Mouse (Mus musculus): ENCODE measurements around the gene Mrpl33.
"Not testable (repeated sequence)": the region's sequence is repeated elsewhere in the genome, so short reads cannot be mapped to it uniquely, and the experiment has no call there.

The Mrpl33 gene

GRCm38 (mm10) chr5:31596481-31597429 is at the start of gene Mrpl33:
TSS of gene Mrpl33 (plus strand) at chr5:31596935.
- no peak for DNase-seq (ENCODE audit: low read depth, low spot score)

- DNase-seq (ENCODE audit: low read depth, low spot score): no peak
Observed at GRCm38 (mm10) chr5:31559401-31559800, 37.3 kb upstream of the Mrpl33 start.

- DNase-seq (ENCODE audit: low read depth, low spot score): no peak
Observed at GRCm38 (mm10) chr5:31560352-31560751, 36.4 kb upstream of the Mrpl33 start.

- no peak for DNase-seq (ENCODE audit: low read depth, low spot score)
Observed at GRCm38 (mm10) chr5:31562036-31562666, 34.6 kb upstream of the Mrpl33 start.

GRCm38 (mm10) chr5:31563496-31563895 is 33.2 kb upstream of the Mrpl33 start:
- DNase-seq (ENCODE audit: low read depth, low spot score): peak; percentile 53

- no peak for DNase-seq (ENCODE audit: low read depth, low spot score)
Observed at GRCm38 (mm10) chr5:31563905-31564304, 32.8 kb upstream of the Mrpl33 start.

GRCm38 (mm10) chr5:31564976-31565375 is 31.8 kb upstream of the Mrpl33 start:
- no peak for DNase-seq (ENCODE audit: low read depth, low spot score)

GRCm38 (mm10) chr5:31566026-31566425 is 30.7 kb upstream of the Mrpl33 start:
- no peak for DNase-seq (ENCODE audit: low read depth, low spot score)

GRCm38 (mm10) chr5:31566457-31566856 is 30.3 kb upstream of the Mrpl33 start:
- no peak for DNase-seq (ENCODE audit: low read depth, low spot score)

GRCm38 (mm10) chr5:31567951-31568657 is 28.6 kb upstream of the Mrpl33 start:
- no peak for DNase-seq (ENCODE audit: low read depth, low spot score)

- peak; percentile 34 for DNase-seq (ENCODE audit: low read depth, low spot score)
Observed at GRCm38 (mm10) chr5:31571023-31571608, 25.6 kb upstream of the Mrpl33 start.

- no peak for DNase-seq (ENCODE audit: low read depth, low spot score)
Observed at GRCm38 (mm10) chr5:31573722-31574121, 23.0 kb upstream of the Mrpl33 start.

GRCm38 (mm10) chr5:31576539-31576975 is 20.2 kb upstream of the Mrpl33 start:
- no peak for DNase-seq (ENCODE audit: low read depth, low spot score)

GRCm38 (mm10) chr5:31581263-31581662 is 15.5 kb upstream of the Mrpl33 start:
- DNase-seq (ENCODE audit: low read depth, low spot score): no peak

GRCm38 (mm10) chr5:31581932-31582331 is 14.8 kb upstream of the Mrpl33 start:
- no peak for DNase-seq (ENCODE audit: low read depth, low spot score)

GRCm38 (mm10) chr5:31583261-31583660 is 13.5 kb upstream of the Mrpl33 start:
- no peak for DNase-seq (ENCODE audit: low read depth, low spot score)

- no peak for DNase-seq (ENCODE audit: low read depth, low spot score)
Observed at GRCm38 (mm10) chr5:31585526-31585925, 11.2 kb upstream of the Mrpl33 start.

- DNase-seq (ENCODE audit: low read depth, low spot score): no peak
Observed at GRCm38 (mm10) chr5:31588016-31588415, 8.7 kb upstream of the Mrpl33 start.

- DNase-seq (ENCODE audit: low read depth, low spot score): not testable (repeated sequence)
Observed at GRCm38 (mm10) chr5:31588672-31589071, 8.1 kb upstream of the Mrpl33 start.

- DNase-seq (ENCODE audit: low read depth, low spot score): no peak
Observed at GRCm38 (mm10) chr5:31589711-31590319, 6.9 kb upstream of the Mrpl33 start.

- no peak for DNase-seq (ENCODE audit: low read depth, low spot score)
Observed at GRCm38 (mm10) chr5:31591122-31591521, 5.6 kb upstream of the Mrpl33 start.
